ENCODE assay signal across 8 mouse cellular contexts in genomic region chr13:5603905-5604596, GRCm38 (mm10).
DNase-seq lines count a peak whose midpoint lies in the region; ATAC-seq and TF ChIP-seq lines count a peak whose summit lies in the region.

No protein-coding gene starts in this region.

- H3K27me3 ChIP-seq in hindbrain, postnatal 0 days (ENCODE audit: insufficient read depth, low read length), result no peaks in the 10 kb centered on the region
- no peaks in the 10 kb centered on the region for H3K27me3 ChIP-seq in hindbrain, embryonic 13.5 days
- no peaks in the 10 kb centered on the region for H3K27me3 ChIP-seq in embryonic facial prominence, embryonic 15.5 days
- no peaks in the 10 kb centered on the region for H3K27me3 ChIP-seq in midbrain, embryonic 13.5 days

- H3K4me2 ChIP-seq in hindbrain, postnatal 0 days (ENCODE audit: low read depth, low read length), result no peak overlapping the region
- H3K4me2 ChIP-seq in hindbrain, embryonic 13.5 days, result no peak overlapping the region
- H3K4me2 ChIP-seq in embryonic facial prominence, embryonic 15.5 days (replicated peaks), result no peak overlapping the region
- H3K4me2 ChIP-seq in midbrain, embryonic 13.5 days (replicated peaks), result no peak overlapping the region

- H3K27ac ChIP-seq in hindbrain, postnatal 0 days, result peak overlapping the region; percentile 27; the same call in 1 of the 2 replicates
- H3K27ac ChIP-seq in hindbrain, embryonic 13.5 days, result no peak overlapping the region
- no peak overlapping the region for H3K27ac ChIP-seq in ES-E14 (ENCODE audit: insufficient read depth, low read depth, low read length, poor library complexity, severe bottlenecking)
- peak overlapping the region; percentile 23; the same call in 1 of the 2 replicates for H3K27ac ChIP-seq in embryonic facial prominence, embryonic 15.5 days (replicated peaks)
- H3K27ac ChIP-seq in midbrain, embryonic 13.5 days, result no peak overlapping the region

- WGBS in hindbrain, postnatal 0 days, result 60% methylated on average over 5 of the region's 5 CpGs
- WGBS in hindbrain, embryonic 13.5 days, result 69% methylated on average over 5 of the region's 5 CpGs
- 35% methylated on average over 5 of the region's 5 CpGs for WGBS in embryonic facial prominence, embryonic 15.5 days
- 66% methylated on average over 5 of the region's 5 CpGs for WGBS in midbrain, embryonic 13.5 days

- no peak for ATAC-seq in hindbrain, postnatal 0 days
- ATAC-seq in hindbrain, embryonic 13.5 days (ENCODE audit: low FRiP score), result no peak
- ATAC-seq in embryonic facial prominence, embryonic 15.5 days (ENCODE audit: insufficient number of reproducible peaks, low FRiP score, low TSS enrichment, low read depth), result peak; percentile 67; the same call in 1 of the 2 replicates
- ATAC-seq in midbrain, embryonic 13.5 days, result no peak
- no peak for ATAC-seq in inflammation-experienced regulatory T-cells, adult 6 months

- no peaks in the 10 kb centered on the region for H3K36me3 ChIP-seq in hindbrain, postnatal 0 days (ENCODE audit: insufficient read depth, low read length)
- H3K36me3 ChIP-seq in hindbrain, embryonic 13.5 days, result no peaks in the 10 kb centered on the region
- H3K36me3 ChIP-seq in ES-E14 (ENCODE audit: control insufficient read depth, insufficient read depth, low read length, poor library complexity, severe bottlenecking), result no peaks in the 10 kb centered on the region
- H3K36me3 ChIP-seq in embryonic facial prominence, embryonic 15.5 days, result no peaks in the 10 kb centered on the region
- H3K36me3 ChIP-seq in midbrain, embryonic 13.5 days, result no peaks in the 10 kb centered on the region

- no peak overlapping the region for H3K9ac ChIP-seq in hindbrain, postnatal 0 days (replicated peaks; ENCODE audit: low read length)
- no peak overlapping the region for H3K9ac ChIP-seq in hindbrain, embryonic 13.5 days
- no peak overlapping the region for H3K9ac ChIP-seq in ES-E14 (ENCODE audit: insufficient read depth, low read depth, low read length, poor library complexity, severe bottlenecking)
- H3K9ac ChIP-seq in embryonic facial prominence, embryonic 15.5 days, result no peak overlapping the region
- H3K9ac ChIP-seq in midbrain, embryonic 13.5 days (replicated peaks), result no peak overlapping the region

- no peaks in the 10 kb centered on the region for H3K9me3 ChIP-seq in hindbrain, postnatal 0 days (ENCODE audit: low read length)
- H3K9me3 ChIP-seq in hindbrain, embryonic 13.5 days, result no peaks in the 10 kb centered on the region
- no peaks in the 10 kb centered on the region for H3K9me3 ChIP-seq in ES-E14 (ENCODE audit: control insufficient read depth, insufficient read depth, low read depth, low read length)
- no peaks in the 10 kb centered on the region for H3K9me3 ChIP-seq in embryonic facial prominence, embryonic 15.5 days (replicated peaks)
- no peaks in the 10 kb centered on the region for H3K9me3 ChIP-seq in midbrain, embryonic 13.5 days

- no peak for DNase-seq in hindbrain, postnatal 0 days (ENCODE audit: low spot score)
- DNase-seq in ES-E14 (ENCODE audit: low read depth, low spot score), result no peak
- peak; percentile 66 for DNase-seq in kidney, postnatal 14 days
- no peak for DNase-seq in right cerebral cortex, postnatal 25 days

- H3K4me1 ChIP-seq in hindbrain, postnatal 0 days (ENCODE audit: insufficient read depth, low read length), result no peaks in the 10 kb centered on the region
- H3K4me1 ChIP-seq in hindbrain, embryonic 13.5 days (replicated peaks), result no peaks in the 10 kb centered on the region
- no peaks in the 10 kb centered on the region for H3K4me1 ChIP-seq in ES-E14 (ENCODE audit: control insufficient read depth in 2 of 2, insufficient read depth in 2 of 2, low read length in 2 of 2, poor library complexity in 1 of 2)
- 0 out of 2 replicates have a peak, but pooled peaks cover 11% of the 10 kb centered on the region for H3K4me1 ChIP-seq in embryonic facial prominence, embryonic 15.5 days
- no peaks in the 10 kb centered on the region for H3K4me1 ChIP-seq in midbrain, embryonic 13.5 days (replicated peaks)

- H3K4me3 ChIP-seq in hindbrain, postnatal 0 days (ENCODE audit: low read length), result no peak overlapping the region
- H3K4me3 ChIP-seq in hindbrain, embryonic 13.5 days, result no peak overlapping the region
- H3K4me3 ChIP-seq in ES-E14 (ENCODE audit: insufficient read depth in 1 of 2, low read depth in 1 of 2, low read length in 2 of 2, poor library complexity in 1 of 2, severe bottlenecking in 1 of 2), result no peak overlapping the region
- no peak overlapping the region for H3K4me3 ChIP-seq in embryonic facial prominence, embryonic 15.5 days (replicated peaks)
- H3K4me3 ChIP-seq in midbrain, embryonic 13.5 days (replicated peaks), result no peak overlapping the region

- TF ChIP-seq CTCF in hindbrain, postnatal 0 days (IDR thresholded peaks at IDR 0.05; ENCODE audit: low read depth), result no peak

- in situ Hi-C loops in ES-E14 (cut with MboI; ENCODE audit: low sequenced_read_pairs in 2 of 2, unreplicated experiment in 2 of 2), result no loop called here

TF ChIP-seq in ES-E14, 5 proteins besides CTCF, POLR2A, EP300 and RAD21:
- TF ChIP-seq ZNF384 (IDR thresholded peaks at IDR 0.05; ENCODE audit: low read depth, low read length), result no peak
- peak; percentile 49 for TF ChIP-seq MAFK (IDR thresholded peaks at IDR 0.05; ENCODE audit: insufficient read depth, low read depth, low read length)

Comparison
In these comparisons a context has a peak if more than half of its experiments do, and no peak if none do; other contexts are left out.
1. H3K27ac ChIP-seq: peak in hindbrain, postnatal 0 days (single experiment) and embryonic facial prominence, embryonic 15.5 days (single experiment); none in hindbrain, embryonic 13.5 days (single experiment), ES-E14 (single experiment) and midbrain, embryonic 13.5 days (single experiment).